Mouse (Mus musculus): Measurements from ENCODE around the gene Ttc39b. TPM values are rescaled to one million over a fixed set of nuclear protein-coding genes. Genes with fewer than 3 reads are reported as not detected.

Gene Ttc39b
- polyA plus RNA-seq, 1 experiment from 2014 or later = 3.5 TPM

DNA sequence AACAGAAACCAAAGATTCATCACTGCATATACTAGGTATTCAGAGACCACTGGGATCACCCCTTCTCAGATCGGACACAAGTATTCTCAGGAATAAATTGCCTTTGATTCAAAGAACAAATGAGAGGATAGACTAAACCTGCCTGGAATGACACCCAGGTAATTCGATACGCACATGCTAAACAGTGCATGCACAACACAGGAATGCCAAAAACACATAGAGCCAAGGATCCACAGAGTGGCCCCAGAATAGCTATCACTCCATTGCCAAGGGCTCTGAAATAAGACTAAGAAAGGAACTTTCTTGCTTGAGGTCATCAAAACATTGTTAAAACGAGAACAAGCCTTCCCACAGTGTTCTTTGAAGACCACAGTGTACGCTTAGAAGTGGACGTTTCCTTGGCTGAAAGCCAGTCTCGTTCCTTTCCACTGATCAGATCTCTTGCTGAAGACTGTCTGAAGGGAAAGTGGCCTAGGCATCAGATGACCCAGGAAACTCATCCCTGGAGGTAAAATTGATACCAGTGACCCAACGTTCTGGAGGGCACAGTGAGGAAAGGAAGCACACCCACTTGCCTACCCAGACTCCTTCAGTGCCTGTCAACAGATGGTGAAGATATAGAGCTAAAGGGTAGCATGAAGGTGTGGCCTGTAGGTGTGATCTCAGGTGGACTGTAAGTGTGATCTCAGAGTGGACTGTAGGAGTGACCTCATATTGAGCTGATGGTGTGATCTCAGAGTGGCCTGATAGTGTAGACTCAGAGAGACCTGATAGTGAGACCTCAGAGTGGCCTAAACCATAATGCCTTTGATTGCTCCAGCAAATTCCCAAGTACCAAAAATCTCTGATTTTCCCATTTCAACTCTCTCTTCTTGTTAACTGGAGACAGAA, 141.6 kb downstream of the Ttc39b start:
- H3K27me3 ChIP-seq (ENCODE audit: control insufficient read depth, insufficient read depth, low read length) = no peaks in the 10 kb centered on the region
- H3K9me3 ChIP-seq (ENCODE audit: control insufficient read depth, low read length) = no peaks in the 10 kb centered on the region
- H3K4me3 ChIP-seq (ENCODE audit: control insufficient read depth in 1 of 2, insufficient read depth in 1 of 2, low read depth in 1 of 2, low read length in 2 of 2) = no peak overlapping the region
- no peak for ATAC-seq (ENCODE audit: insufficient number of reproducible peaks, insufficient read depth, low FRiP score, low read depth)
- H3K27ac ChIP-seq (replicated peaks in 1 of 2; ENCODE audit: control insufficient read depth in 1 of 2, insufficient read depth in 1 of 2, low read depth in 2 of 2, low read length in 2 of 2) = no peak overlapping the region
- H3K36me3 ChIP-seq (ENCODE audit: control insufficient read depth, insufficient read depth, low read length) = no peaks in the 10 kb centered on the region
- 57% methylated on average over 8 of the region's 8 CpGs for WGBS
- H3K4me1 ChIP-seq (ENCODE audit: control insufficient read depth in 2 of 2, insufficient read depth in 2 of 2, low read length in 2 of 2) = peaks cover 0 to 4% of the 10 kb centered on the region in 2 experiments; a peak in 2 of 4 replicates
- H3K4me2 ChIP-seq (ENCODE audit: low read length) = no peak overlapping the region
- no peak overlapping the region for H3K9ac ChIP-seq (ENCODE audit: low read length)

DNA sequence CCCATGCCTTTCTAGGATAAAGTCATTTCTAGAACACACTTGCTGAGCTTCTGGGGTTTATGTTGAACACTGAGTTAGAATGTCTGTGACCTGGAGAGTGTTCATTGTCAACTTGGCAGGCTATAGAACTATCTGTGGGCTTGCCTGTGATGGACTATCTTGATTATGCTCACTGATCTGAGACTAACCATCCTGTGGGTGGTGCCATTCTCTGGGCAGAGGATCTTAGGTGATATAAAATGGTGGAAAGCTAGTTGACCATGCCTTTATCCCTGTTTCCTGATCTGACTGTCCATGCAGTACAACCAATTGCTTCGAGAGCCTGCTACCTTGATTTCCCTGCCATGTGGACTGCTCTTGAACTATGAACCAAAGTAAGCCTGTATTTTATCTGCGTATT, 146.6 kb downstream of the Ttc39b start:
- Histone ChIP-seq H3K4me3 (ENCODE audit: control insufficient read depth in 1 of 2, insufficient read depth in 1 of 2, low read depth in 1 of 2, low read length in 2 of 2) (no peak overlapping the region), H3K27ac (replicated peaks in 1 of 2; ENCODE audit: control insufficient read depth in 1 of 2, insufficient read depth in 1 of 2, low read depth in 2 of 2, low read length in 2 of 2) (no peak overlapping the region), H3K9me3 (ENCODE audit: control insufficient read depth, low read length) (no peaks in the 10 kb centered on the region), H3K36me3 (ENCODE audit: control insufficient read depth, insufficient read depth, low read length) (no peaks in the 10 kb centered on the region), H3K9ac (ENCODE audit: low read length) (no peak overlapping the region), H3K4me1 (ENCODE audit: control insufficient read depth in 2 of 2, insufficient read depth in 2 of 2, low read length in 2 of 2) (peaks cover under 1 to 5% of the 10 kb centered on the region in 2 experiments; a peak in 2 of 4 replicates), H3K27me3 (ENCODE audit: control insufficient read depth, insufficient read depth, low read length) (no peaks in the 10 kb centered on the region), H3K4me2 (ENCODE audit: low read length) (no peak overlapping the region)
- WGBS = 82% methylated on average over 2 of the region's 2 CpGs
- ATAC-seq (ENCODE audit: insufficient number of reproducible peaks, insufficient read depth, low FRiP score, low read depth) = no peak

DNA sequence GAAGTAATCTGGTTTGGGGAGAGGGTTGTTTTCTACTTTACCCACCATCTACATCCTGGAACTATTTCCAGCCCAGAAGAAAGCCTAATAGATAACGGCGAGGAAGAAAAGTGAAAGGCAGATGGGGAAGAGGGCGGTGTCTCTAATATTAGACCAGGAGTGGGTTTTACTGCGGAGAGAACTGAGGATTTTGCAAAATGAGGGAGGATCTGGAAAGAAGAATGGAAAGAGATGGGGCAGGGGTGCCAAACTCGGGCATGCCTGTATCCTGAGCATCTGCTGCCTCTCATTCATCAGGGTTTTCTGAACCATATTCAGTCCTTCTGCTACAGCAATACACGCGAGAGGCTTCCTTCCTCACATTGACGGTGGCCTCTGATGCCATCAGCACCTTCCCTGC, 149.1 kb downstream of the Ttc39b start:
- no peaks in the 10 kb centered on the region for H3K27me3 ChIP-seq (ENCODE audit: control insufficient read depth, insufficient read depth, low read length)
- 44% methylated on average over 8 of the region's 8 CpGs for WGBS

DNA sequence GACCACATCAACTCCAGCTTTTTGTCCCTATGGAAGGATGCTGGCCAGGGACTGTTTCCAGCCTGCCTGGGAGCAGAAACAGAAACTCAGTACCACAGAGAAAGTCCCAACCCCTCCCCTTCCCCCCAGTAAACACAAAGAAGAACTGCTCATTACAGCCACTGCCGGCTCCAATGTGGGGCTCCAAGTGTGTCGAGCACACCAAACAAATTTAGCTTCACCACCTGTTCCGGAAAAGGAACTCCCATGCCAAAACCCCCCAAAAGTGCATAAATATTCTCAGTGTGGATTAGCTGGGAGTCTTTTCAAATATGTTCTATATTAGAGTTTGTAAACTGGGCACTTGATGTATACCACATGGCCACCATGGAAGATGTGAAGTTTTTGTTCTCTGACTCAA, 151.8 kb downstream of the Ttc39b start:
- H3K27me3 ChIP-seq (ENCODE audit: control insufficient read depth, insufficient read depth, low read length) = no peaks in the 10 kb centered on the region
- 83% methylated on average over 3 of the region's 3 CpGs for WGBS
- H3K4me2 ChIP-seq (ENCODE audit: low read length) = no peak overlapping the region
- ATAC-seq (ENCODE audit: insufficient number of reproducible peaks, insufficient read depth, low FRiP score, low read depth) = no peak
- H3K9me3 ChIP-seq (ENCODE audit: control insufficient read depth, low read length) = no peaks in the 10 kb centered on the region
- H3K36me3 ChIP-seq (ENCODE audit: control insufficient read depth, insufficient read depth, low read length) = no peaks in the 10 kb centered on the region
- H3K4me3 ChIP-seq (ENCODE audit: control insufficient read depth in 1 of 2, insufficient read depth in 1 of 2, low read depth in 1 of 2, low read length in 2 of 2) = no peak overlapping the region
- no peak overlapping the region for H3K9ac ChIP-seq (ENCODE audit: low read length)
- H3K4me1 ChIP-seq (ENCODE audit: control insufficient read depth in 2 of 2, insufficient read depth in 2 of 2, low read length in 2 of 2) = peaks cover 0 to 5% of the 10 kb centered on the region in 2 experiments; a peak in 1 of 4 replicates
- no peak overlapping the region for H3K27ac ChIP-seq (replicated peaks in 1 of 2; ENCODE audit: control insufficient read depth in 1 of 2, insufficient read depth in 1 of 2, low read depth in 2 of 2, low read length in 2 of 2)

More for the DNA sequence above, 149.1 kb downstream of the Ttc39b start:
- no peaks in the 10 kb centered on the region for H3K9me3 ChIP-seq (ENCODE audit: control insufficient read depth, low read length)
- no peak for ATAC-seq (ENCODE audit: insufficient number of reproducible peaks, insufficient read depth, low FRiP score, low read depth)
- H3K27ac ChIP-seq (replicated peaks in 1 of 2; ENCODE audit: control insufficient read depth in 1 of 2, insufficient read depth in 1 of 2, low read depth in 2 of 2, low read length in 2 of 2) = no peak overlapping the region
- H3K4me2 ChIP-seq (ENCODE audit: low read length) = no peak overlapping the region
- H3K36me3 ChIP-seq (ENCODE audit: control insufficient read depth, insufficient read depth, low read length) = no peaks in the 10 kb centered on the region
- H3K4me3 ChIP-seq (ENCODE audit: control insufficient read depth in 1 of 2, insufficient read depth in 1 of 2, low read depth in 1 of 2, low read length in 2 of 2) = no peak overlapping the region
- peaks cover 0 to 5% of the 10 kb centered on the region in 2 experiments; a peak in 1 of 4 replicates for H3K4me1 ChIP-seq (ENCODE audit: control insufficient read depth in 2 of 2, insufficient read depth in 2 of 2, low read length in 2 of 2)
- H3K9ac ChIP-seq (ENCODE audit: low read length) = no peak overlapping the region

DNA sequence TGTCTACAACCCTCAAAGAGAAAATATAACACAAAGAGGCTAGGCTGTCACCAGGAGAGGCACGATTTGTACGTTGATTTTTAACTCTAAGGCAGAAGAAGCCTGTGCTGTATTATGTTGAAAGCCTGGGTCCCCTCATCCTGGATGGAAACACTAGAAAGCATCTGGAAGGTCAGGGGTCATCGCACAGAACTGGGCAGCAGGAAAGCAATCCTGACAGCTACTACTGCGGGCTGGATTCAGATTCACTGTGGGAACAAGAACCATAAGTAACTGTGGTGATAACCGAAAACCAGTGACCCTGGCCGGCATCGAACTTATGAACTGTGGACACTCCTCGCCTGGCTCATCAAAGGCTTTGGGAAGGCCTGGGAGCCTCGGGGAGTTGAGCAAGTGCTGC, 153.3 kb downstream of the Ttc39b start:
- H3K9ac ChIP-seq (ENCODE audit: low read length) = no peak overlapping the region
- no peak overlapping the region for H3K4me2 ChIP-seq (ENCODE audit: low read length)
- no peak overlapping the region for H3K4me3 ChIP-seq (ENCODE audit: control insufficient read depth in 1 of 2, insufficient read depth in 1 of 2, low read depth in 1 of 2, low read length in 2 of 2)
- H3K36me3 ChIP-seq (ENCODE audit: control insufficient read depth, insufficient read depth, low read length) = no peaks in the 10 kb centered on the region
- H3K9me3 ChIP-seq (ENCODE audit: control insufficient read depth, low read length) = no peaks in the 10 kb centered on the region
- H3K27me3 ChIP-seq (ENCODE audit: control insufficient read depth, insufficient read depth, low read length) = no peaks in the 10 kb centered on the region
- WGBS = 71% methylated on average over 9 of the region's 9 CpGs
- H3K4me1 ChIP-seq (ENCODE audit: control insufficient read depth in 2 of 2, insufficient read depth in 2 of 2, low read length in 2 of 2) = peaks cover 0 to 5% of the 10 kb centered on the region in 2 experiments; a peak in 1 of 4 replicates
- no peak overlapping the region for H3K27ac ChIP-seq (replicated peaks in 1 of 2; ENCODE audit: control insufficient read depth in 1 of 2, insufficient read depth in 1 of 2, low read depth in 2 of 2, low read length in 2 of 2)
- ATAC-seq (ENCODE audit: insufficient number of reproducible peaks, insufficient read depth, low FRiP score, low read depth) = no peak

Other genes starting within 250 kb of the Ttc39b start
- gene Snapc3, start 93.5 kb upstream of the Ttc39b start, polyA plus RNA-seq (2014; fragmentation: Nextera tagmentation; extraction: Ambion mirVana) = 30.7 and 33.7 TPM in 2 replicates
- 92.6 and 99.9 TPM in 2 replicates for gene Psip1, start 162.2 kb upstream of the Ttc39b start, polyA plus RNA-seq (2014; fragmentation: Nextera tagmentation; extraction: Ambion mirVana)
- 2.7 and 3.6 TPM in 2 replicates for gene Ccdc171, start 201.3 kb upstream of the Ttc39b start, polyA plus RNA-seq (2014; fragmentation: Nextera tagmentation; extraction: Ambion mirVana)

All from heart, embryonic 14.5 days (tissue).